Mouse (Mus musculus) ovary, postnatal 36 days (tissue): Measurements from ENCODE around the gene Slc5a12.

Experiments
- DNase-seq: peaks from one replicate; pipeline ENCODE4 v3.0.0; 2022; ENCODE audit warnings: low spot score, mixed read lengths

Slc5a12 gene

GRCm38 (mm10) chr2:110596932-110597331 is at the start of gene Slc5a12:
Slc5a12 (plus strand) TSS chr2:110597298.
- DNase-seq = no peak

- DNase-seq = no peak
These were observed 41.0 kb upstream of the Slc5a12 start for GRCm38 (mm10) chr2:110556098-110556497.

- DNase-seq = no peak
These were observed 34.5 kb upstream of the Slc5a12 start for GRCm38 (mm10) chr2:110562621-110563020.

GRCm38 (mm10) chr2:110564673-110565627 is 32.1 kb upstream of the Slc5a12 start:
- peak; percentile 11 for DNase-seq

- no peak for DNase-seq
These were observed 10.4 kb upstream of the Slc5a12 start for GRCm38 (mm10) chr2:110586692-110587091.

- DNase-seq = no peak
These were observed 7.1 kb upstream of the Slc5a12 start for GRCm38 (mm10) chr2:110590007-110590406.

GRCm38 (mm10) chr2:110592276-110592675 is 4.8 kb upstream of the Slc5a12 start:
- DNase-seq = no peak

GRCm38 (mm10) chr2:110644358-110644757 is 47.3 kb downstream of the Slc5a12 start:
- DNase-seq = no peak

GRCm38 (mm10) chr2:110644846-110645245 is 47.7 kb downstream of the Slc5a12 start:
- DNase-seq = no peak

GRCm38 (mm10) chr2:110663329-110663728 is 66.2 kb downstream of the Slc5a12 start:
- DNase-seq = no peak

GRCm38 (mm10) chr2:110671071-110671624 is 74.0 kb downstream of the Slc5a12 start:
- no peak for DNase-seq
